Comparison of ENCODE assay signal across 8 mouse cellular contexts in the genomic region with DNA sequence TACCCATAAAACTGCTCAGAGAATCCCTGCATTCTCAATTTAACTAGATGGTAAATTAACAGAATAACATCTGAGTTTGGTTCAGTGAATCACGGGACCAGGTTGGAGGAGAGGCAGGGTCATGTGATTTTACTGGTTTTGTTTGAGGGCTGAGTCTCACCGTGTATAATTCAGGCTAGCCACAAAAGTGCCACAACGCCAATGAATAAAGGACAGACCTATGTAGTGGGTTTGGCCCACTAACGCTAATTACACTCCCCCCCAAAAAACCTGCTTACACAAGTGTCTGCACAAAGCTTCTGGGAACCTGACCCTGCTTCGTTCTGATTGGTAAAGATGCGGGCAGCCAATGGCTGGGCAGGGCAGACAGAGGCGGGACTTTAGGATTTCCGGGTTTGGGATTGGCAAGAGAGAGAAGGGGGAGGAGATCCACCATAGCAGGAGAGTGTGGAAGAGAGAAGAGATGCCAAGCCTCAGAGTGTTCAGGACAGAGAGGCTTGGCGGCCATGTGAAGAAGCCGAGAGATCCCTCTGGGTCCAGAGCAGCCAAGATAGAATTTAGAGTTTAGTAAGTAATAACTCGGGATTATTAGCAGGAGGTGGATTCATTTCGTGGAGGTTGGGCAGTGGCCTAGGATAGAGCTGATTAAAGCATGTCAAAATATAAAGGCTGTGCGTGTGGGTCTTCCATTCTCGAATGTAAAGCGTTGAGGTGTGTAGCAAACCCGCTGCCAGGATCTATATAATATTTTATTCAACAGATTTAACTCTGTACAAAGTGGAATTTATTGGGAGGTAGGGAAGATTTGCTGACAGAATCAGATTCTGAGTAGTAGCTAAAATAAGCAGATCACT. TPM values are rescaled to one million over a fixed set of nuclear protein-coding genes. Genes with fewer than 3 reads are reported as not detected.
DNase-seq lines count a peak whose midpoint lies in the region; ATAC-seq and TF ChIP-seq lines count a peak whose summit lies in the region.

No protein-coding gene starts in this region.

- H3K4me1 ChIP-seq in hindbrain, postnatal 0 days (ENCODE audit: insufficient read depth, low read length) = no peaks in the 10 kb centered on the region

- peak overlapping the region; percentile 62 for H3K4me2 ChIP-seq in hindbrain, postnatal 0 days (ENCODE audit: low read depth, low read length)

- intact Hi-C loops in gastrocnemius, adult 2 months (cut with DNase I) = no loop called here
- intact Hi-C loops in left cerebral cortex, adult 2 months (cut with DNase I) = loop anchor here (2.0 kb wide), 2 partner anchors 27 to 35 kb away; no protein-coding TSS in a partner anchor

- H3K27ac ChIP-seq in gastrocnemius, adult 2 months = peak overlapping the region; percentile 90
- peak overlapping the region; percentile 80 for H3K27ac ChIP-seq in hindbrain, postnatal 0 days
- peak overlapping the region; percentile 80 for H3K27ac ChIP-seq in left cerebral cortex, adult 2 months

- no peaks in the 10 kb centered on the region for H3K27me3 ChIP-seq in hindbrain, postnatal 0 days (ENCODE audit: insufficient read depth, low read length)

- H3K36me3 ChIP-seq in hindbrain, postnatal 0 days (ENCODE audit: insufficient read depth, low read length) = no peaks in the 10 kb centered on the region

- H3K9ac ChIP-seq in hindbrain, postnatal 0 days (replicated peaks; ENCODE audit: low read length) = peak overlapping the region; percentile 55

- no peaks in the 10 kb centered on the region for H3K9me3 ChIP-seq in hindbrain, postnatal 0 days (ENCODE audit: low read length)

- no peak for TF ChIP-seq CTCF in gastrocnemius, adult 2 months (IDR thresholded peaks at IDR 0.05)
- TF ChIP-seq CTCF in hindbrain, postnatal 0 days (IDR thresholded peaks at IDR 0.05; ENCODE audit: low read depth) = no peak
- TF ChIP-seq CTCF in left cerebral cortex, adult 2 months (IDR thresholded peaks at IDR 0.05) = no peak

- peak; percentile 94 for DNase-seq in ZHBTc4 (ENCODE audit: low read depth, low spot score)
- DNase-seq in gastrocnemius, adult 2 months = peak; percentile 90
- DNase-seq in hindbrain, postnatal 0 days (ENCODE audit: low spot score) = peak; percentile 95
- peak; percentile 80 to 87 for DNase-seq in left cerebral cortex, adult 2 months (ENCODE audit: extremely low spot score in 1 of 2, low spot score in 2 of 2)
- DNase-seq in right cerebral cortex, adult 2 months (ENCODE audit: low spot score in 2 of 2) = peak; percentile 85 to 90
- peak; percentile 88 for DNase-seq in urinary bladder, postnatal 14 days (ENCODE audit: low spot score)

- WGBS in hindbrain, postnatal 0 days = under 1% methylated on average over 16 of the region's 16 CpGs

- peak; percentile 99 for ATAC-seq in common myeloid progenitor, adult 5-6 weeks (replicated peaks; ENCODE audit: low read depth, poor library complexity, severe bottlenecking)
- ATAC-seq in hindbrain, postnatal 0 days = peak; percentile 99
- peak; percentile 99 for ATAC-seq in megakaryocyte, adult 5-6 weeks (ENCODE audit: poor library complexity, severe bottlenecking)

- H3K4me3 ChIP-seq in gastrocnemius, adult 2 months = peak overlapping the region; percentile 79
- H3K4me3 ChIP-seq in hindbrain, postnatal 0 days (ENCODE audit: low read length) = peak overlapping the region; percentile 44
- peak overlapping the region; percentile 57 for H3K4me3 ChIP-seq in left cerebral cortex, adult 2 months

RNA-seq across cellular contexts. Expression of gene Odf4, which starts 12.8 kb away (rescaled TPM):
- not detected in 2 replicates for total RNA-seq in common myeloid progenitor, adult 5-6 weeks (2017)
- not detected for total RNA-seq in gastrocnemius, adult 2 months (2021)
- 1.3 TPM in 1 of 2 replicates, not detected in the other for total RNA-seq in hindbrain, postnatal 0 days (2014; rRNA removed)
- 0.58 and 0.88 TPM in 2 replicates for polyA plus RNA-seq in hindbrain, postnatal 0 days (2015; fragmentation: Nextera tagmentation; extraction: Ambion mirVana)
- total RNA-seq in left cerebral cortex, adult 2 months (2021) = under 1 TPM; 0.44 to 0.95 TPM
- total RNA-seq in megakaryocyte, adult 5-6 weeks (2015) = not detected in 2 replicates
- total RNA-seq in megakaryocyte, adult 5-6 weeks (2017) = not detected in 2 replicates

RNA-seq across cellular contexts. Expression of gene Arhgef15, which starts 17.6 kb away (rescaled TPM):
- total RNA-seq in common myeloid progenitor, adult 5-6 weeks (2017) = 0.14 and 1.1 TPM in 2 replicates
- total RNA-seq in gastrocnemius, adult 2 months (2021) = 1 to 10 TPM; 5.9 to 9.7 TPM
- 21.2 and 45.2 TPM in 2 replicates for total RNA-seq in hindbrain, postnatal 0 days (2014; rRNA removed)
- polyA plus RNA-seq in hindbrain, postnatal 0 days (2015; fragmentation: Nextera tagmentation; extraction: Ambion mirVana) = 25.7 and 27.5 TPM in 2 replicates
- total RNA-seq in left cerebral cortex, adult 2 months (2021) = 10 to 100 TPM; 22.4 to 22.6 TPM
- total RNA-seq in megakaryocyte, adult 5-6 weeks (2015) = not detected in 2 replicates
- 0.07 TPM in 1 of 2 replicates, not detected in the other for total RNA-seq in megakaryocyte, adult 5-6 weeks (2017)

RNA-seq across cellular contexts. Expression of gene Slc25a35, which starts 28.3 kb away (rescaled TPM):
- total RNA-seq in common myeloid progenitor, adult 5-6 weeks (2017) = 1.4 and 2.1 TPM in 2 replicates
- 1 to 10 TPM; 2.9 to 5.0 TPM for total RNA-seq in gastrocnemius, adult 2 months (2021)
- total RNA-seq in hindbrain, postnatal 0 days (2014; rRNA removed) = 1.6 and 2.0 TPM in 2 replicates
- polyA plus RNA-seq in hindbrain, postnatal 0 days (2015; fragmentation: Nextera tagmentation; extraction: Ambion mirVana) = 2.3 TPM in 2 replicates
- 1 to 10 TPM; 5.0 to 5.2 TPM for total RNA-seq in left cerebral cortex, adult 2 months (2021)
- total RNA-seq in megakaryocyte, adult 5-6 weeks (2015) = 6.6 and 7.9 TPM in 2 replicates
- total RNA-seq in megakaryocyte, adult 5-6 weeks (2017) = 1.8 and 2.4 TPM in 2 replicates

RNA-seq across cellular contexts. Expression of gene Rangrf, which starts 35.3 kb away (rescaled TPM):
- 36.7 and 39.4 TPM in 2 replicates for total RNA-seq in common myeloid progenitor, adult 5-6 weeks (2017)
- total RNA-seq in gastrocnemius, adult 2 months (2021) = 10 to 100 TPM; 55.4 to 71.1 TPM
- total RNA-seq in hindbrain, postnatal 0 days (2014; rRNA removed) = 40.4 and 51.6 TPM in 2 replicates
- polyA plus RNA-seq in hindbrain, postnatal 0 days (2015; fragmentation: Nextera tagmentation; extraction: Ambion mirVana) = 31.2 and 34.6 TPM in 2 replicates
- total RNA-seq in left cerebral cortex, adult 2 months (2021) = 10 to 100 TPM; 15.7 to 17.0 TPM
- 10.2 and 13.1 TPM in 2 replicates for total RNA-seq in megakaryocyte, adult 5-6 weeks (2015)
- 4.7 and 6.8 TPM in 2 replicates for total RNA-seq in megakaryocyte, adult 5-6 weeks (2017)

RNA-seq across cellular contexts. Expression of gene Rpl26, which starts 38.3 kb away (rescaled TPM):
- total RNA-seq in common myeloid progenitor, adult 5-6 weeks (2017) = 5,501 and 6,055 TPM in 2 replicates
- 100 to 1,000 TPM; 606 to 729 TPM for total RNA-seq in gastrocnemius, adult 2 months (2021)
- 1,103 and 1,196 TPM in 2 replicates for total RNA-seq in hindbrain, postnatal 0 days (2014; rRNA removed)
- polyA plus RNA-seq in hindbrain, postnatal 0 days (2015; fragmentation: Nextera tagmentation; extraction: Ambion mirVana) = 608 and 621 TPM in 2 replicates
- 100 to 1,000 TPM; 727 to 749 TPM for total RNA-seq in left cerebral cortex, adult 2 months (2021)
- total RNA-seq in megakaryocyte, adult 5-6 weeks (2015) = 2,468 and 2,587 TPM in 2 replicates
- 3,510 and 4,069 TPM in 2 replicates for total RNA-seq in megakaryocyte, adult 5-6 weeks (2017)

Comparison
In these comparisons a context has a peak if more than half of its experiments do, and no peak if none do; other contexts are left out.
1. Peak in every context shown above with its lines: DNase-seq, ATAC-seq, H3K4me3 ChIP-seq and H3K27ac ChIP-seq.